Mouse (Mus musculus) CH12.LX (cell line): ENCODE measurements around the gene Ankrd11. TPM values are rescaled to one million over a fixed set of nuclear protein-coding genes. Genes with fewer than 3 reads are reported as not detected.

ENCODE experiments used
- DNase-seq: peaks from one replicate; pipeline ENCODE4 v3.0.0-alpha.2; 2013; ENCODE audit errors: extremely low read depth
- H3K27ac ChIP-seq: 2 replicates; pipeline ENCODE4 v1.5.1; 2012; ENCODE audit warnings: low read depth, mild to moderate bottlenecking, control low read depth, moderate library complexity; ENCODE audit not compliant: insufficient read depth
- H3K27me3 ChIP-seq: replicated peaks from 2 replicates; pipeline ENCODE3; 2012; ENCODE audit warnings: inconsistent platforms
- H3K36me3 ChIP-seq, 2 experiments: replicated peaks in 1 of 2; 2 replicates each; pipeline versions ENCODE3 to v1.6.1; 2012; ENCODE audit warnings: inconsistent platforms in 1 of 2, low read length in 1 of 2, mild to moderate bottlenecking in 1 of 2, mixed read lengths in 1 of 2, moderate library complexity in 1 of 2; ENCODE audit not compliant: control insufficient read depth in 1 of 2, insufficient read depth in 1 of 2
- H3K4me1 ChIP-seq, 2 experiments: 2 replicates each; pipeline ENCODE4 v1.6.1; 2012; ENCODE audit warnings: inconsistent platforms in 1 of 2, moderate library complexity in 1 of 2; ENCODE audit not compliant: insufficient read depth in 2 of 2, control insufficient read depth in 1 of 2
- H3K4me2 ChIP-seq: 2 replicates; pipeline ENCODE4 v1.6.1; 2012; ENCODE audit warnings: low read depth, mild to moderate bottlenecking, control low read depth; ENCODE audit not compliant: poor library complexity, insufficient read depth, severe bottlenecking
- H3K4me3 ChIP-seq, 3 experiments: fragments of 150-350 bp in 1 of 3; sonication (generic) in 1 of 3; replicated peaks in 1 of 3; 2 replicates each; pipeline versions ENCODE3 to v1.5.1; 2011 to 2012; ENCODE audit warnings: low read depth in 2 of 3, low read length in 2 of 3, mild to moderate bottlenecking in 2 of 3, moderate library complexity in 2 of 3, control low read depth in 1 of 3, improper control_type of control experiment in 1 of 3, inconsistent platforms in 1 of 3, mixed read lengths in 1 of 3; ENCODE audit not compliant: poor library complexity in 1 of 3
- H3K79me2 ChIP-seq: replicated peaks from 2 replicates; pipeline ENCODE4 v1.6.1; 2012; ENCODE audit warnings: mild to moderate bottlenecking, moderate library complexity; ENCODE audit not compliant: control insufficient read depth, poor library complexity, insufficient read depth, severe bottlenecking; ENCODE audit errors: extremely low read depth
- H3K9ac ChIP-seq: 2 replicates; pipeline ENCODE4 v1.6.1; 2012; ENCODE audit warnings: low read depth, mild to moderate bottlenecking, control low read depth, moderate library complexity; ENCODE audit not compliant: insufficient read depth
- H3K9me3 ChIP-seq: replicated peaks from 2 replicates; pipeline ENCODE3; 2012; ENCODE audit warnings: low read length, inconsistent platforms, mixed read lengths
- CHD1 ChIP-seq: IDR thresholded peaks from 2 replicates; pipeline ENCODE4 v1.6.1; 2012; ENCODE audit warnings: low read depth, low read length, improper control_type of control experiment, inconsistent platforms
- CHD2 ChIP-seq: IDR thresholded peaks from 2 replicates; pipeline ENCODE4 v1.6.1; 2011; ENCODE audit warnings: low read length, improper control_type of control experiment
- E2F4 ChIP-seq: IDR thresholded peaks from 2 replicates; pipeline ENCODE4 v1.6.1; 2011; ENCODE audit warnings: low read depth, low read length, improper control_type of control experiment; ENCODE audit not compliant: insufficient replicate concordance
- ETS1 ChIP-seq: conservative IDR thresholded peaks from 2 replicates; pipeline ENCODE4 v1.6.1; 2012; ENCODE audit warnings: low read depth, mild to moderate bottlenecking, inconsistent platforms, low read length, improper control_type of control experiment, moderate library complexity
- IRF4 ChIP-seq: IDR thresholded peaks from 2 replicates; pipeline ENCODE4 v1.6.1; 2014; ENCODE audit warnings: low read depth, mild to moderate bottlenecking, inconsistent platforms, low read length, improper control_type of control experiment
- MAFK ChIP-seq: IDR thresholded peaks from 2 replicates; pipeline ENCODE4 v1.6.1; 2011; ENCODE audit warnings: low read length, improper control_type of control experiment; ENCODE audit not compliant: insufficient replicate concordance
- MAX ChIP-seq: IDR thresholded peaks from 2 replicates; pipeline ENCODE4 v1.6.1; 2011; ENCODE audit warnings: low read length, improper control_type of control experiment
- MEF2A ChIP-seq: IDR thresholded peaks from 2 replicates; pipeline ENCODE4 v1.6.1; 2014; ENCODE audit warnings: low read depth, mild to moderate bottlenecking, inconsistent platforms, low read length, improper control_type of control experiment, borderline replicate concordance
- MXI1 ChIP-seq: IDR thresholded peaks from 2 replicates; pipeline ENCODE4 v1.6.1; 2011; ENCODE audit warnings: mild to moderate bottlenecking, low read depth, low read length, improper control_type of control experiment
- MYC ChIP-seq: IDR thresholded peaks from 2 replicates; pipeline ENCODE4 v1.6.1; 2011; ENCODE audit warnings: low read depth, mild to moderate bottlenecking, improper control_type of control experiment, low read length
- NELFE ChIP-seq: IDR thresholded peaks from 2 replicates; pipeline ENCODE4 v1.6.1; 2011; ENCODE audit warnings: low read depth, low read length, improper control_type of control experiment
- NRF1 ChIP-seq: IDR thresholded peaks from 2 replicates; pipeline ENCODE4 v1.6.1; 2014; ENCODE audit warnings: low read depth, mild to moderate bottlenecking, inconsistent platforms, low read length, improper control_type of control experiment, moderate library complexity
- PAX5 ChIP-seq: IDR thresholded peaks from 2 replicates; pipeline ENCODE4 v1.6.1; 2012; ENCODE audit warnings: low read length, inconsistent platforms, mixed read lengths
- POLR2A ChIP-seq: IDR thresholded peaks from 2 replicates; pipeline ENCODE4 v1.6.1; 2011; ENCODE audit warnings: low read depth, mild to moderate bottlenecking, improper control_type of control experiment, low read length
- RAD21 ChIP-seq: IDR thresholded peaks from 2 replicates; pipeline ENCODE4 v1.6.1; 2011; ENCODE audit warnings: low read depth, mild to moderate bottlenecking, low read length, improper control_type of control experiment, moderate library complexity
- RCOR1 ChIP-seq: conservative IDR thresholded peaks from 2 replicates; pipeline ENCODE4 v1.6.1; 2012; ENCODE audit warnings: low read depth, mild to moderate bottlenecking, inconsistent platforms, low read length, improper control_type of control experiment
- SIN3A ChIP-seq: IDR thresholded peaks from 2 replicates; pipeline ENCODE4 v1.6.1; 2012; ENCODE audit warnings: low read length, improper control_type of control experiment, inconsistent platforms
- SMC3 ChIP-seq: IDR thresholded peaks from 2 replicates; pipeline ENCODE4 v1.6.1; 2011; ENCODE audit warnings: low read depth, low read length, improper control_type of control experiment
- TBP ChIP-seq: conservative IDR thresholded peaks from 2 replicates; pipeline ENCODE4 v1.6.1; 2011; ENCODE audit warnings: low read depth, low read length, improper control_type of control experiment
- TCF12 ChIP-seq: IDR thresholded peaks from 2 replicates; pipeline ENCODE4 v1.6.1; 2014; ENCODE audit warnings: low read depth, mild to moderate bottlenecking, inconsistent platforms, low read length, improper control_type of control experiment
- UBTF ChIP-seq: IDR thresholded peaks from 2 replicates; pipeline ENCODE4 v1.6.1; 2012; ENCODE audit warnings: low read depth, mild to moderate bottlenecking, inconsistent platforms, low read length, improper control_type of control experiment, moderate library complexity
- ZC3H11A ChIP-seq: IDR thresholded peaks from 2 replicates; pipeline ENCODE4 v1.6.1; 2012; ENCODE audit warnings: low read depth, mild to moderate bottlenecking, inconsistent platforms, low read length, improper control_type of control experiment
- ZKSCAN1 ChIP-seq: IDR thresholded peaks from 2 replicates; pipeline ENCODE4 v1.6.1; 2012; ENCODE audit warnings: low read depth, inconsistent platforms, low read length, improper control_type of control experiment, borderline replicate concordance
- ZMIZ1 ChIP-seq: IDR thresholded peaks from 2 replicates; pipeline ENCODE4 v1.6.1; 2012; ENCODE audit warnings: low read depth, mild to moderate bottlenecking, inconsistent platforms, low read length, improper control_type of control experiment
- ZNF384 ChIP-seq: IDR thresholded peaks from 2 replicates; pipeline ENCODE4 v1.6.1; 2012; ENCODE audit warnings: low read depth, low read length, improper control_type of control experiment, inconsistent platforms
- dilution Hi-C: fragments of 300-500 bp; cut with MboI; formaldehyde crosslinking; loops from 2 replicates; pipeline ENCODE4 v1.14.3; 2020; ENCODE audit warnings: low sequenced_read_pairs; ENCODE audit not compliant: extremely low pct_unique_long_range_greater_than_20kb, extremely low pct_ligation_motif_present
- in situ Hi-C: fragments of 300-500 bp; cut with MboI; formaldehyde crosslinking; loops from 3 replicates; pipeline ENCODE4 v1.14.3; 2019; ENCODE audit warnings: low sequenced_read_pairs, low pct_ligation_motif_present, low pct_unique_long_range_greater_than_20kb, mixed read lengths
- polyA plus RNA-seq: library from polyadenylated mRNA; unstranded; fragments of >175 nt; gene quantifications from 2 replicates; pipeline ENCODE4 v1.2.1, GENCODE M21; 2012; ENCODE audit warnings: low read depth; ENCODE audit not compliant: insufficient read length
- total RNA-seq, 2 experiments: library from RNA; depleted of rRNA; stranded (reverse); fragments of 300-350 nt in 1 of 2; fragments of >200 nt in 1 of 2; gene quantifications; 2 replicates each; pipeline ENCODE4 v1.2.3; 2012 to 2014

The Ankrd11 gene
- total and polyA plus RNA-seq, 3 experiments = 37.4 to 74.9 (median 60.7) TPM

GRCm38 (mm10) chr8:122901892-122902515 is 140.1 kb downstream of the Ankrd11 start:
- H3K79me2 ChIP-seq = peaks cover 33% of the 10 kb centered on the region
- peaks cover 6 to 33% of the 10 kb centered on the region in 2 experiments for H3K4me1 ChIP-seq
- H3K27ac ChIP-seq = no peak overlapping the region
- no peak overlapping the region for H3K9ac ChIP-seq
- no peak for DNase-seq
- in situ Hi-C loops (loop anchor here (10.0 kb wide), 2 partner anchors 153 to 203 kb away; partner anchors contain the start of gene Rpl13), dilution Hi-C loops (no loop called here)
- no peak for TF ChIP-seq ZMIZ1
- TF ChIP-seq PAX5 = no peak
- no peak for TF ChIP-seq SMC3
- TF ChIP-seq ZKSCAN1 = no peak
- no peak for TF ChIP-seq MXI1
- no peak for TF ChIP-seq MAFK
- no peak for TF ChIP-seq CHD1
- TF ChIP-seq ZC3H11A = no peak
- TF ChIP-seq CHD2 = no peak
- TF ChIP-seq NELFE = no peak
- no peak for TF ChIP-seq IRF4
- TF ChIP-seq ETS1 = no peak
- no peak for TF ChIP-seq ZNF384
- no peak for TF ChIP-seq TBP
- TF ChIP-seq MYC = no peak
- TF ChIP-seq MAX = no peak
- no peak overlapping the region for H3K4me2 ChIP-seq
- H3K9me3 ChIP-seq = no peaks in the 10 kb centered on the region
- H3K27me3 ChIP-seq = no peaks in the 10 kb centered on the region
- H3K4me3 ChIP-seq = no peak overlapping the region
- peaks cover 64 to 95% of the 10 kb centered on the region in 2 experiments for H3K36me3 ChIP-seq

GRCm38 (mm10) chr8:122901476-122901875 is 140.6 kb downstream of the Ankrd11 start:
- TF ChIP-seq MAFK (no peak), MEF2A (no peak), POLR2A (no peak), UBTF (no peak), TBP (no peak), RAD21 (no peak), ZNF384 (no peak), TCF12 (no peak), NELFE (no peak), NRF1 (no peak), RCOR1 (no peak), E2F4 (no peak), MXI1 (no peak), IRF4 (no peak), ETS1 (no peak), SIN3A (no peak)
- H3K79me2 ChIP-seq = peaks cover 29% of the 10 kb centered on the region
- dilution Hi-C loops (no loop called here), in situ Hi-C loops (loop anchor here (10.0 kb wide), 2 partner anchors 153 to 203 kb away; partner anchors contain the start of gene Rpl13)
- no peaks in the 10 kb centered on the region for H3K27me3 ChIP-seq
- no peak overlapping the region for H3K9ac ChIP-seq
- peaks cover 6 to 28% of the 10 kb centered on the region in 2 experiments for H3K4me1 ChIP-seq
- H3K4me3 ChIP-seq = no peak overlapping the region
- no peaks in the 10 kb centered on the region for H3K9me3 ChIP-seq
- peaks cover 66 to 95% of the 10 kb centered on the region in 2 experiments for H3K36me3 ChIP-seq
- no peak for DNase-seq
- no peak overlapping the region for H3K4me2 ChIP-seq
- H3K27ac ChIP-seq = no peak overlapping the region
